Mouse (Mus musculus): Measurements from ENCODE around the gene Gm45716. TPM values are rescaled to one million over a fixed set of nuclear protein-coding genes. Genes with fewer than 3 reads are reported as not detected.

The Gm45716 gene
- polyA plus RNA-seq (2014; fragmentation: Illumina TruSeq; extraction: RNeasy Lipid Tissue Mini Kit (QIAGEN cat#74804); ENCODE audit: low read depth, low replicate concordance), result 7.6 TPM

GRCm38 (mm10) chr11:90187441-90187840 lies at the start of gene Gm45716:
Gm45716 (plus strand) TSS chr11:90187683.

DNA sequence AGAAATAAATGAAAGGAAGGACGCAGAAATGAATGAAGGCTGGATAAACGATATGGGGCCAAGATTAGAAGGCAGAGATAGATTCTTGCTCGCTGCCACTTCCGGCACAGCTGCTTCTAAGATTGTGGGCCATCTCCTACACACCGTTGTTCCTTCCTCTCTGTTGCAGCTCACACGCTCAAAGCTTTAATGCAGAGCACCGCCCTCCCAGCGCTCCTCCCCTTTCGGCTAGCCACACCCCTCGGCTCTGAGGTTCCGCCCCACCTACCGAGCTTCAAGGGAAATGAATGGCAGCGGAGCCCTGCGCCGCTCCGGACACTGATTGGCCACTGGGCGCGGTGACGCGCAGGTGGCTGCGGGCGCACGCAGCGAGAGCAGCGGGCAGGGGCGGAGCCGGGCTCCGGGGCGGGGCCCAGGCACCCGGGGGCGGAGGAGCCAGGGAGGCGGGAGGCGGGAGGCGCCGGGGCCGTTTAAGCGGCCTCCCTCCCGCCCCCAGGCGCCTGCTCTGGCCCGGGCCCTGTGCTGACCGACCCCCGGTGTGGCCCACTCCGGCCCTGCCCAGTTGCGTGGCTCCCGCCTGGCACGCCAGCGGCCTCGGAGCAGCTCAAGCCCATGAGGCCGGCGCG lies 61.7 kb downstream of the Gm45716 start, which contains the start of gene Mmd:
TSS of gene Mmd (plus strand) at position 432 of the 626 bp plus-strand sequence.

Other genes starting within 250 kb of the Gm45716 start
- gene Pctp, start 184.8 kb upstream of the Gm45716 start, polyA plus RNA-seq (2014; fragmentation: Illumina TruSeq; extraction: RNeasy Lipid Tissue Mini Kit (QIAGEN cat#74804); ENCODE audit: low read depth, low replicate concordance), result 8.8 TPM
- gene Tmem100, start 157.3 kb upstream of the Gm45716 start, polyA plus RNA-seq (2014; fragmentation: Illumina TruSeq; extraction: RNeasy Lipid Tissue Mini Kit (QIAGEN cat#74804); ENCODE audit: low read depth, low replicate concordance), result 12.4 TPM
- gene Mmd, start 61.8 kb downstream of the Gm45716 start, polyA plus RNA-seq (2014; fragmentation: Illumina TruSeq; extraction: RNeasy Lipid Tissue Mini Kit (QIAGEN cat#74804); ENCODE audit: low read depth, low replicate concordance), result 194 TPM
- 17.1 TPM for gene Hlf, start 203.2 kb downstream of the Gm45716 start, polyA plus RNA-seq (2014; fragmentation: Illumina TruSeq; extraction: RNeasy Lipid Tissue Mini Kit (QIAGEN cat#74804); ENCODE audit: low read depth, low replicate concordance)

All from adrenal gland, adult 10 weeks (tissue).